Mouse (Mus musculus): ENCODE measurements around the gene Syne1.
A peak's percentile ranks its signal among the peaks of the same experiment; 100 is the strongest.

Syne1 gene

DNA sequence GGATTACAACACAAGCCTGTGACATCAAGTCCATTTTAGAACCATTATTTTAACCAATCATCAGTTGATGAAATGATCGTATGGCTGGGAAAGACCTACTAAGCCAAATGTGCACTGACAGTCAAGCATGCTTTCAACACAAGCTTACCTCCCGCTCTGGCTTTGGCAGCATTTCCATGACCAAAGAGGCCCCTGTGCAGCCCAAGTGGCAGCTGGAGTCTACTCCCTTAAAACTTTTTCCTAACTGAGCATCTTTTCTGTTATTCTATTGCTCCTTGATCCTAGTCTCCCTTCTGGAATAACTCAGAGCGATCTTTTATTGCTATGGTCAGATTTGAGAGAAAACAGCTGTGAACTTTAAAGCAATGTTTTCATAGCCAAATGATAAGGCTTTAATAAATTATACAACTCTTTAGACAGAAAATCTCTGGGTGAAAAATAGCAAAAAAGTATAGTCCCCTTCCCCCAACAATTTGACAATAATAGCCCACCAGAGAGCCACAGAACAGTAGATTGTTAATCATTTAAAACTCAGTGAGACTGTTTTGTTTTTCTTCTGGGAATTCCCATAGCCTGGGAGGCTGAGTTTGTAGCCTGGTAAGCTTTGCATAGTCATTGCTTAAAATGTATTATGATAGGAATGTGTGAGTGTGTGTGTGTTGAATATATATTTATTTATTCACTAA is 411.9 kb downstream of the Syne1 start:
- no peak for DNase-seq (ENCODE audit: low spot score)

DNA sequence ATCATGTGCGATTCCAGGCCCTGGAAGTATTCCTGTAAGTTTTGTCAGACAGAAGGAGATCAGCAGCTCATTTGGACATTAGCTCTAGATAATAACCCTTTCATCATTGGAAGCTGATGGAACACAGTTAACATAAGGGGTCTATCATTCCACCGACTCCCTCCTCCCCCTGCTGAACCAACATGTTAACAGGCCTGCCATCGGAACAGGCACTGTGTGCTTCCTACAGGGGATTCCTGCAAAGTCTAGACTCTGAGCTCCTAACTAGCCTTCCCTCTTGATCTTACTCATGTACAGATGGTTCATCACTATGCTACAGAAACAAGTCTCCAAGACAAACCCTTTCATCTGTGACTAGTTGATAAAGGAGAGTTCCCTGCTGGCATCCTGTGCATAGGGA is 419.2 kb downstream of the Syne1 start:
- DNase-seq (ENCODE audit: low spot score) = no peak

DNA sequence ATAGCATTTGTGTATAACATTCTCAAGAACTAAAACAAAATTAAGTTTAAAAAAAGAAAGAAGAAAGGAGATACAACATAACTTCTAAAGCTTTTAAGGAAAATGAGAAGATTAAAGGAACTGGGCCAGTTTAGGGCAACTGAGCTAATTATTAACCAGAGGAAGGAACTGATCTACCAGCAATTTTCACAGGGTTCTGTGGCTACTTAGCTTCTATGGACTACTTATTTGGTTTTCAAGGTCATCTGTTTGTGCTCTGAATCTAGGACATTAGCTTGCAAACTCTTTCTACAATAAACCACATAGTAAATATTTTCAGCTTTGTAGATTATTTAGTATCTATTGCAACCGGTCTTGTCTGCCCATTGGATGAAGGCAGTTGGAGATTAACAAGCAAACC is 420.8 kb downstream of the Syne1 start:
- no peak for DNase-seq (ENCODE audit: low spot score)

DNA sequence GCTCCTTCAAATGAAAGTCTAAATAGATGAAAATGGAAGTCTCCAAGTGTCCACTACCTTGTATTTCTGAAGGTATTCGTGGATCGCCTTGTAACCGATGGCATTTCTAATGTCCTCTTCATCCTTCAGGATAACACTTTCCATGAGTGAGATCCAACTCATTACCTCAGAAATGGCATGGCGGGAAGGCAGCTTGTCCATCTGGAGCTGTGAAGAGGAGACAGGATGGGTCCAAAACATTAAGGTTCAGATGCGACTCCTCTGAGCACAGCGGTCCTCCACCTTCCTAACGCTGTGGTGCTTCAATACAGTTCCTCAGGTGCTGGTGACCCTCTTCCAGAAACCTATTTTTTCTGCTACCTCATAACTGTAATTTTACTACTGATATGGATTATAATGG is 426.5 kb downstream of the Syne1 start:
- no peak for DNase-seq (ENCODE audit: low spot score)

DNA sequence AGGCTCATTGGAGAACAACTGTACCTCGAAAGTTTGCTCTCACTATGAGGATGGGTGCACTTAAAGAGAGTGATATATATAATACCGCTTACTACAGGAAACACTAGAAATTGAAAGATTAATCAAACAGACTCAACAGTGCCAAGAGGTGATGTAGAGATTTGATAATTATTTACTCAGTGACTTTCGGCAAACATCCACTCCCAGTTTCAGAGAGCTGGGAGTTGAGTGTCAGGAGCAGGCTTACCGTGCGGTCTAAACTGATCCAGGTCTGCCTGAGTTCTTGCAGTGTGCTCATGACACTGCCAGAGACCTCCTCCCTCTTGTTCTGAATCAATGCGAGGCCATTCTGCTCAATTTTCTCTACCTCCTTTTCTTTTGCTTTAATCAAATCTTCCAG is 434.6 kb downstream of the Syne1 start:
- no peak for DNase-seq (ENCODE audit: low spot score)

DNA sequence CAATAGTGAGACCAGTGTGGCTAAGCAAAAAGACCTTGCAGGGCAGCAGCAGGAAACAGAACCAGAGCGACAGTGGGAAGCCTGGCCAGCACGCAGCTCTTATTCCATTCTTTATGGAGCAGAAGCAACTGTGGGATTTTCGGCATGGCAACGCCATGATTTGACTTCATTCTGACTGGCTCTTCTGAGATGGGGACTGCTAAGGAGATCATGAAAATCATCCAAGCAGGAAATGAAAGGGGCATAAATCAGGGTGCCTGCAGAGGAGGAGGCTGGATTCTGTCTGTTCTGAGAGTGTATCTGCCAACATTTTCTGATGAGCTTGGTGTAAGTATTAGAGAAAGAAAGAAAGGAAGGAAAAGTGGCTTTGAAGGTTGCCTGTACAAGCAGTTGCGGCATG is 435.1 kb downstream of the Syne1 start:
- DNase-seq (ENCODE audit: low spot score) = no peak

DNA sequence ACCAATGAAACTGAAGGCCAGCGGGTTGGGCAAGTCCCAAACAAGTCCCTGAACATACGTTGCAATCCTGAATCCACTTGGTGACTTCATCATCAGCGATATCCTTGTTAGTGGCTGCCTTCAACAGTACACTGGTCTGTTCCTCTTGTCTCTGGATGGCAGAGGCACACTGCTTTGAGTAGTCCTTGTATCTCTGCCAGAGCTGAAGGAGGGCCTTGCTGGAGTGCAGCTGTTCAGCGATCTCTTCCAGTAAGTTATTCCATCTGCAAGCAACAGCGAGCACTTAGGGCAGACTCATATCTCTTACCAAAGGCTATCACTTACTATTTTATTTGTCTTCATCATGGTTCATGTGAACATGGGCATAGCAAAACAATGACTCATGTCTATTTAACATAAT is 440.5 kb downstream of the Syne1 start:
- DNase-seq (ENCODE audit: low spot score) = no peak

DNA sequence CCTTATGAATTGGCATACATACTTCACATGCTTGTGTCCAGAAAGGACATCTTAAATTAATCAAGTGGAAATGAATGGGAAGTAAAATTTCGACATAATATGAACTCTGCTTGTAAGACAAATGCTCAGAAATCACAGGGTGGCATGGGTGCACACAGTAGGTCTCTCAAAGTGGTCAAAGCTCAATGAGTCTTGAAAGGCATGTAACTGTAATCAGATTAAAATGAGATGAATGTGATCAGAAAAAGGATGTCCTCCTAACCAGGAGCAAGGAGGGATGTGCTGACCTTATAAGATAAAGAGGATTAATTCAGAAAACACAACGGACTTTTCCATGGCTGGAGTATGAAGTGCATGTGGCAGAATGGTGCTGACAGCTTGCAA is 453.5 kb downstream of the Syne1 start:
- DNase-seq (ENCODE audit: low spot score) = no peak

DNA sequence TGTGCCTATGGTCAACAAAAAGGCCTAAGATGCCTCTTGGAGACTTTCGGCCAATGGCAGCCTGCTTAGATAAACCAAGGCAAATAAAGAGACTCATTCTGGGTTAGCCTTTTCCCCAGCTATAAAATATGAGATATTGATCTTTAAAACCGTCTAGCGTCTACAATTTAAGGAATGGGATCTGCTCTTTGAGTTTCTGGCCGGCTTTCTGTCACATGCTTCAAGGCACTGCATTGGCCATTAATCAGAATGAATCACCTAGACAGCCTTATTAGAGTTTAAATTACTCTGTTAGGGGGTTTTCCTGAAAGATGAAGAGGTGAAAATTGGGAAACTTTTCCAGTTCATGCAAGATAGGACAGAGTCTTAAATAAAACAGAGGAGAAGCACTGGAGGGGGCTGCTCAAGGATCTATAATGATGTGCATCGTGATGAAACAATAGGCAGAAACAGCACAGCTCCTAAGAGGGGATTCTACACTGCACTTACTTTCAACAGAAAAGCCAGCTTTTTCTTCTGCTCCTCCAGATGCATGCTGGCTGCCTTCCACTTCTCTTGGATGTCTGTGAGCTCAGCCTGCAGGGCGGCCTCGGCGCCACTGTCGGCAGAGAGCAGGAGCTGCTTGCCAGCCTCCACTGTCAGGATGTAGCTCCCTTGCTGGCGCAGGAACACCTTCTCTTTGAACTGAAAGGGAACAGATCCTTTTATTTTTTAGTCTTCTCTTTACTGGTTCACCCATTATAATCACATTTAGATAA is 454.1 kb downstream of the Syne1 start:
- no peak for DNase-seq (ENCODE audit: low spot score)

DNA sequence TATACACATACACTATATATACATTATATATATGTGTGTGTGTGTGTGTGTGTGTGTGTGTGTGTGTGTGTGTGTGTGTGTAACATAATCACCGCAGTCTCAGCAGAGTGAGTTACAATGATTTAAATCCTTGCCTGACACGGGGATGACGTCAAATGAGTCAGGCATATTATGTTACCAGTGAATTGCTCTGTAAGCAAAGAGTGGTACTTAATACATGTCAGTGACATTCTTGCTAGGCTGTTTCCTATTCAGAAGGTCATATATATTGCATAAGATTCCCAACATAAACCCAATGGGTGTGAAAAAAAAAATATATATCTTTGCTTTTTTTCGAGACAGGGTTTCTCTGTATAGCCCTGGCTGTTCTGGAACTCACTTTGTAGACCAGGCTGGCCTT is 462.1 kb downstream of the Syne1 start:
- DNase-seq (ENCODE audit: low spot score) = no peak

DNA sequence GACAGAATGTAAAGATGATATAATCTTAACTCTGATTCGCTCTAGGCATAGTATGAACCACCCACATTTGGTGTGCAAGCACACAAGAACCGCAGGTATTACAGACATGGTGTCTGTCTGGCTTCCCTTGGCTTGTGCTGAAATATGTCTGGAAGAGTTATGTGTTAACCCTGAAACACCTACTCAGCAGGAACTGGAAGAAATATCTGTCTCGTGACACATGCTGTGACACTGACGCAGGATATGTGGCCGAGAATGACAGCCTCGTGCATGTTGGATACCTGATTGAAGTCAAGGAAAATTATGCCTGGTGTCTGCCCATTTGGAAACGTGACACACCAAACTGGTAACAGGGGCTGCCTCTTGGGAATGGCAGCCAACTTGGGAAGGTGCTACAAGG is 463.9 kb downstream of the Syne1 start:
- DNase-seq (ENCODE audit: low spot score) = no peak

DNA sequence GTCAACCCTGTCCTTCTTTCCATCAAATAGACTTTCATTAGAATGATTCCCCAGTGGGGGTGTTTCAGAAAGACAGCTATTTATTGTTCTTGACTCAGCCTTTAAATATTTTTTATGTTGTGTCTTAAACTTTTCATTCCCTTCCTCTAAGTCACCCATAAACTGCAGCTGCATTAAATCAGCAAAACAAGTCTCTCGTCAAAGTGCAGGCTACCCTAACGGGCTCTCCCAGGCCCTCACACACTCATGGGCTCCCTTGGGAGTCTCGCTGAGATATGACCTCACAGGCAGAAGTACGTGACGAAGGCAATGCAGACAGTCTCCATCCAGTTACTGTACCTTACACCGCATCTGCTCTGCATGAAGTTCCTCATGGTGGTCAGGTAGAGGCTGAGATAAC is 465.0 kb downstream of the Syne1 start:
- DNase-seq (ENCODE audit: low spot score) = no peak

DNA sequence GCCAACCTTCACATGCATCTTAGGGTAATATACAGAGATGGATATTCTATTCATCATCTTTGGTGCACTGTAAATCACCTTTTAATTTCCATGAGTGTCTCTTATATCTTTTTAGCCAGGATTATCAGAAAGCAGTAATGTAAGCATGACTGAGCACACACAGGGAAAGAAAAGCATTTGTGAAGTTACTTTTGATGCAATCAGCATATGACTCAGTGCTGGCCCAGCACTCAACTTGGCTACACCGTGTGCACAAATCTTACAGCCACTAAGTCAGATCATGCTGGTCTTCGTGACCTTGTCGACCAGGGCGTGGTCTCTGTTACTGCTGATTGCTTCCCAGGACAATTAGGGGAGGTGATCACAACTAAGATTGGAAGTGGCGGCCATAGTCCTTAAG is 465.5 kb downstream of the Syne1 start:
- no peak for DNase-seq (ENCODE audit: low spot score)

DNA sequence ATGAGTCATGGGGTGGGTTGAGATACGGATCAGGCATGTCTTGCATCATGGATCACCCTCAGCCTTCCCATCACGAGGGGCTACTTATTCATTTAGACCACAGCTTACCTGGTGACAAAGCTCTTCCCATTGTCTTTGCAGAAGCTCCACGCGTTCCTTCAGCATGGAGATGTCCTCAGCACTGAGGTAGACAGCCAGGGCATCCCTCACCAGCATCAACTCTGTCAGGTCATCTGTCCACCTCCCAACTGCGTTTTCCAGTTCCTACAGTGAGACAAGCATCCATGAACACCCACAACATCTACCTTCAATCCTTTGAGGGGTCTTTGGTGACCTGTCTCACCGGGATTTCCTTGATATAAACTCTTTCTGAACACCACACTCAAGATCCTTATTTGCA is 467.6 kb downstream of the Syne1 start:
- DNase-seq (ENCODE audit: low spot score) = no peak

DNA sequence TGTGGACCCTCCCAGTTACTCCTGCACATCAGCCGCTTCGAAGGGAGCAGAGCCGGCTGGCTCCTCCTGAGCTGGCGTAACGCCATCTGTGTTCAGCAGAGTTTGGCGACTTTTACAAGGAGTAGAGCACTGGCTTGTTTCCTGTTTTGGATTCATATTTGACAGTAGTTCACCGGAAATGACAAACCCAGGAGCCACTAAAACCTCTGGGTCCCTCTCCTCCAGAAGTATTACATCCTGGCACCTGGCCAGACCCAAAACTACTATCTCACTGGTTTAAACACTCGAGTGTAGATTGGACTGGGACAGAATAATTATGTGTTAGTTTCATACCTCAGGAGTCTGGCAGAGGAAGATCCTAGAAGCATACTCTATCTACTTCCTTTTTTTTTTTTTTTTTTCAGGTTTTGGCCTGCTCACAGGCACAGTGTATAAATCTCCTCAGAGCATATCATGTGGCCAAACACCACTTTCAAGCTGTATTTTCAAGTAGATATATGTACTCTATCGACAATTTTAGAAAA is 471.3 kb downstream of the Syne1 start:
- no peak for DNase-seq (ENCODE audit: low spot score)

DNA sequence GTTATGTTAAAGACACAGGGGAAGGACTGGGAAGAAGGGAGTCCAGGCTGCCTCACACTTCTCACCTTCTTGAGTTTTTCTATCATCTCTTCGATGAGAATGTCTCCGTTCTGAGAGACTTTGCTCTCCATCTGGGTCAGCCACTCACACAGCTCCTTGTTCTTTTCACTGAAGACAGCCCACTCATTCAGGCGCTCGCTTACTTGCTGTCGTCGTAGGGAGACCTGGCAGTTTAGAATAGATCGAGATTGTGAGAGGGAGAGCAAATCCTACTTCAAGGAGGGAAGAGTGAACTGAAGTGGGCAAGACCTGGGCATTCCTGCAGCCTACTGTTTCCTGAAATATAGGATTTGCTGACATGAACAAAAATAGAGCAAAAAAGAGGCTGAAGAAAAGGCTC is 475.6 kb downstream of the Syne1 start:
- no peak for DNase-seq (ENCODE audit: low spot score)

DNA sequence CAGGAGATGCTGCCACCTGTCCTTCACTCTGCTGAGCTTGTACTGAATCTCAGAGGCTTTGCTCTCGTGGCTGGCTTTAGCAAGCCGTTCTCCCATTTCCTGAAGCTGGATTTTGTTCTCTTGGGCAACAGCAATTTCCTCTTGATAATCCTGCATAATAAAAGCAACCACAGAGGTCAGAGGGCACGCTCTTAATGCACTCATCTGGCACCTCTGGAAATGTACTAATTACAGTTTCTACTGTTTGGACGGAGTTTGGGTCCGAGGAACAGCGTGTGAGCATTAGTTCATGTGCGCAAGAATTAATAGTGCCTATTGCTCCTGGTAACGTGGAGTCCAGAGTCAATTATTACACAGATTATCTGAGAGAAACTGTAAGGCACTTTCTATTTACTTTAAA is 479.2 kb downstream of the Syne1 start:
- no peak for DNase-seq (ENCODE audit: low spot score)

DNA sequence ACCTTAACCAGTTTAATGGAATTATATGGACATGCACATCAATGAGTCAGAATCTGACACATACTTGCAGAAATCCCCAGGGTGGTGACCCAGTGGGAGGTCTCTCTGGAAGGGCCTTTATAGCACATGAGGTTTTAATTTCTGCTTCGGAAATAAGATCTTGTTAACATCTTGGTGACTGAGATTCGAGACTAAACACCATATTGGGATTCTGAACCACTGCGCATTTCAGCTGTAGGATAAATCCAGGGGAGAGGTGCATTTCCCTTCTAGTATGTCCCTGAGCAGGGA is 480.4 kb downstream of the Syne1 start:
- no peak for DNase-seq (ENCODE audit: low spot score)

DNA sequence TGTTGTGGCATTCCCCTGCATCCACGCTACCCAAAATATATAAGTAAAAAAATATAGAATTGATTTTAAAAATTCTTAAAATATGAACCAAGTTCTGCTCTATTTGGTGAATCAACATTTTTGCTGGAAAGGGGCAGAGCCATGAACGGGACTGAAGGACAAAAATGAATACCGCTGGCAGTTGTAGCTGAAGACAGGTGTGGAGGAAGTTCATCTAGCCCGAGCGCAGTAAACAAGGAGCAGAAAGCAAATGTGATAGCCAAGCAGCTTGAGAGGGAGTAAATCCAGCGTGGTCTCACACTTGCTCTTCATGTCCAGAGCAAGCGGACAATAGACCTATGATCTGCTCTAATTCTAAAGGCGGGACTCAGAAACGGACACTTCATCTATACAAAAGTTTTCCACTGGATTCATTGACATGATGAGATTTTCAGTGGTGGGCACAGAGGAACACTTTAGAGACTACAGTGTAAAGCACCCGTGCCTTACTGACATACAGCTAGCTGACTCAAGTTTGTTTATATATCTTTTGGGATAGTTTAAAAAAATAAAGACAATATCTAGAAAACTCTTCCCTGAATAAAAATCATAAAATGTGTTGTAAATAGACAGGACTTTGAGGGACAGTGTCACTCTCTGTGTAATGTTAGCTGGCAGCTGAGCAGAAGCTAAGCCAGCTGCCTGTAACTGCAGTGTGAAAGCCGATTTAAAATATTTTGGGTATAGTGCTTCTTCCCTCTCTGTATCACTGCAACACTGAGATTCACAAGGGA is 480.9 kb downstream of the Syne1 start:
- no peak for DNase-seq (ENCODE audit: low spot score)

DNA sequence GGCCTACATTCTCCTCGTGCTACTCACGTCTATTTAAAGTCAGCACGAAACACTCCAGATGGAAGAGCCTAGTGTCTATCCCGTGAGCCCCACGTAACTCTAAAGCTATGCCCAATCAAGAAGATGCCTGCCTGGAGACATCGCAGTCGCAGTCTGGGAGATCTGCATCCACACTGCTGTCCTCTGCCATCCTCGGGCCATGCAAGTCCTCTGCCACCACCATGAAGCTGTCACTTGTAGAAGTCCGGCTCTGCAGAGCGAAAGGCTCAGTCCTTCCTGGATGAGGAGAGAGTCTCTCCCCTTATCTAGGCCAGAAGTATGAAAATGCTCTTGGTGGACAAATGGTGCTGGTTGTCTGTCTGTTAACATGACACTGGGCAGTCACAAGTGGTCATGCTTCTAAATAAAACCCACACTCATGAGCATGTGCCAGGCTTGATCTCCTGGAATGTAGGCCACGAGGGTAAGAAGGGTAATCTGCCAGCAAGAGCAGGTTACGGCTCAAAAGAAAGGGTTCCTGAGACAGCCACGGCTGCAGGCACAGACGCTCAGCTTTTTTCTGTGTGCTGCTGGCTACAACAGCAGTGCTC is 482.5 kb downstream of the Syne1 start, which contains the start of gene Gm10097:
Gene Gm10097 (plus strand): TSS at position 517 of the 590 bp plus-strand sequence.
- peak; percentile 3 for DNase-seq (ENCODE audit: low spot score)

DNA sequence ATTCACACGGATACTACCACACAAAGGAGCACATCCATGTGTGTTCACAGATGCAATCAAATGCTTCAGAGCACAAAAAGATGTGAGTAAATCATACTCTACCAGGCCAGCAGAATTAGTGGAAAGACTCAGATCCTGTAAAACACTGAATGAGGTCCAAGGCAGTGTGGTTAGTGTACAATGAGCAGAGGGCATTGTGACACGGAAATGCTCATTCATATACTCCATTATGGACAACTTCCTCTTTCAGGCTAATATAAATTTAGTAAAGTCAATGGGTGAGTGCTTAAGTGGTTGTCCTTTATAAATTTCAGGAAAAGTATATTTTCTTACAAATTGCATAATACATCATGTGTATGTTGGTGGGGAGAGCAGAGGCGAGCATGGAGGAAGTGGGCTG is 484.2 kb downstream of the Syne1 start:
- no peak for DNase-seq (ENCODE audit: low spot score)

DNA sequence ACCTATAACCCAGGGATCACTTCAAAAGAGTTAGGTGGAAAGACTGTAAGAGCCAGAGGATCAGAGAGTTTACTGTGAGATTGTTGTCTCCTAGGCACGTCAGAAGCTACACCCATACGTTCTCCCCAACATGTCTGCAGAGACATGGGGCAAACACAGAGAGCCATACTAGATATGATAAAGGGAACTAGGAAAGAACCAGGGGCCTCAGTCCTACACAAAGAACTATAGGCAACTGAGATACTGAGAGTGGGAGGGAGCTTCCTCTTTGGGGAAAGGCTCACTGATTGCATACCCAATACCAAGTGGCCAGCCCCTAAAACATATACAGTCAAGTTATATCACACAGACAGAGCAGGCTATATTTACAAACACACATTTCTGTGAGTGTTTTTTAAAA is 491.3 kb downstream of the Syne1 start:
- no peak for DNase-seq (ENCODE audit: low spot score)

DNA sequence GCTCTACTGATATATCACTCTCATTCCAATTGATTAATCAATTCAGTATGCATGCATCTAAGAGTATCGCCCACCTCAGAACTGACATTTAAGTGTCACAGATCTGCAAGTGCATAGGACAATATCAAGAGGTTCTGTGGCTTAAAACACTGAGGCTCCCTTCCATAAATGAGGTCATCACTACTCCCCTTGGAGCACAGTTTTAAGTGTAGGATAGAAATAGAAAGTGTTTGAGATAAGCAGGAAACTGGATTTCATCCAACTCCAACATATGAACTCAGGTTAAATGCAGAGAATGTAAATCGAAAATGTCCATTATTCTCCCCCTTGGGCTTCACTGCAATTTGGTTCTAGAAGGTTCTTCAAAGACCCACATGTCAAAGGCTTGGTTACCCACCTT is 492.4 kb downstream of the Syne1 start:
- DNase-seq (ENCODE audit: low spot score) = no peak
